Mouse (Mus musculus) ES-E14 (cell line): ENCODE measurements around the gene Ccdc30. TPM values are rescaled to one million over a fixed set of nuclear protein-coding genes. Genes with fewer than 3 reads are reported as not detected.

Experiments
- DNase-seq: peaks from one replicate; pipeline ENCODE4 v3.0.0-alpha.2; 2013; ENCODE audit warnings: low read depth, low spot score
- H3K27ac ChIP-seq: 2 replicates; pipeline ENCODE4 v1.5.1; 2012; ENCODE audit warnings: low read depth, mild to moderate bottlenecking, low read length, moderate library complexity, mixed read lengths; ENCODE audit not compliant: poor library complexity, insufficient read depth, severe bottlenecking
- H3K36me3 ChIP-seq: 2 replicates; pipeline ENCODE4 v1.6.1; 2012; ENCODE audit warnings: mild to moderate bottlenecking, low read length, moderate library complexity, mixed read lengths; ENCODE audit not compliant: control insufficient read depth, poor library complexity, insufficient read depth, severe bottlenecking
- H3K4me1 ChIP-seq, 2 experiments: fragments of 150-350 bp in 1 of 2; sonication (generic) in 1 of 2; 2 replicates each; pipeline ENCODE4 v1.6.1; 2012; ENCODE audit warnings: low read length in 2 of 2, mild to moderate bottlenecking in 1 of 2, mixed read lengths in 1 of 2; ENCODE audit not compliant: control insufficient read depth in 2 of 2, insufficient read depth in 2 of 2, poor library complexity in 1 of 2
- H3K4me3 ChIP-seq, 2 experiments: fragments of 150-350 bp in 1 of 2; sonication (generic) in 1 of 2; 2 replicates each; pipeline ENCODE4 v1.5.1; 2012; ENCODE audit warnings: low read length in 2 of 2, low read depth in 1 of 2, mild to moderate bottlenecking in 1 of 2, mixed read lengths in 1 of 2; ENCODE audit not compliant: insufficient read depth in 1 of 2, poor library complexity in 1 of 2, severe bottlenecking in 1 of 2
- H3K9ac ChIP-seq: 2 replicates; pipeline ENCODE4 v1.6.1; 2012; ENCODE audit warnings: low read depth, mild to moderate bottlenecking, low read length, mixed read lengths; ENCODE audit not compliant: poor library complexity, insufficient read depth, severe bottlenecking
- H3K9me3 ChIP-seq: fragments of 150-350 bp; sonication (generic); 2 replicates; pipeline ENCODE4 v1.6.1; 2012; ENCODE audit warnings: low read depth, mild to moderate bottlenecking, low read length; ENCODE audit not compliant: control insufficient read depth, insufficient read depth
- CHD2 ChIP-seq: IDR thresholded peaks from 2 replicates; pipeline ENCODE4 v1.6.1; 2014; ENCODE audit warnings: mild to moderate bottlenecking, low read depth, low read length, inconsistent platforms
- HCFC1 ChIP-seq: IDR thresholded peaks from 2 replicates; pipeline ENCODE4 v1.6.1; 2012; ENCODE audit warnings: low read length, inconsistent platforms, borderline replicate concordance; ENCODE audit not compliant: insufficient read depth
- MAFK ChIP-seq: IDR thresholded peaks from 2 replicates; pipeline ENCODE4 v1.6.1; 2014; ENCODE audit warnings: mild to moderate bottlenecking, low read depth, low read length, inconsistent platforms; ENCODE audit not compliant: insufficient read depth
- ZC3H11A ChIP-seq: IDR thresholded peaks from 2 replicates; pipeline ENCODE4 v1.6.1; 2012; ENCODE audit warnings: low read depth, mild to moderate bottlenecking, inconsistent platforms, low read length, borderline replicate concordance
- ZNF384 ChIP-seq: IDR thresholded peaks from 2 replicates; pipeline ENCODE4 v1.6.1; 2012; ENCODE audit warnings: low read depth, low read length, inconsistent platforms
- in situ Hi-C, 2 experiments: fragments of 600-800 bp; cut with MboI; formaldehyde crosslinking; loops; one replicate each; pipeline ENCODE4 v1.15.1; 2025; ENCODE audit warnings: low sequenced_read_pairs in 2 of 2, inconsistent platforms in 1 of 2; ENCODE audit not compliant: unreplicated experiment in 2 of 2
- total RNA-seq: library from RNA; depleted of rRNA; stranded (reverse); fragments of 300-350 nt; gene quantifications from 2 replicates; pipeline ENCODE4 v1.2.3, GENCODE M21; 2012

The Ccdc30 gene
- total RNA-seq, 1 experiment = 2.7 TPM

GRCm38 (mm10) chr4:119412791-119413190 lies 2.5 kb downstream of the Ccdc30 start:
- Histone ChIP-seq H3K4me1 (peaks cover 2 to 11% of the 10 kb centered on the region in 2 experiments; a peak in 2 of 4 replicates), H3K4me3 (no peak overlapping the region), H3K9ac (no peak overlapping the region), H3K36me3 (no peaks in the 10 kb centered on the region), H3K27ac (no peak overlapping the region), H3K9me3 (no peaks in the 10 kb centered on the region)
- in situ Hi-C loops = no loop called here
- no peak for TF ChIP-seq MAFK
- no peak for TF ChIP-seq ZC3H11A
- TF ChIP-seq ZNF384 = no peak
- no peak for TF ChIP-seq HCFC1
- TF ChIP-seq CHD2 = no peak
- DNase-seq = no peak

DNA sequence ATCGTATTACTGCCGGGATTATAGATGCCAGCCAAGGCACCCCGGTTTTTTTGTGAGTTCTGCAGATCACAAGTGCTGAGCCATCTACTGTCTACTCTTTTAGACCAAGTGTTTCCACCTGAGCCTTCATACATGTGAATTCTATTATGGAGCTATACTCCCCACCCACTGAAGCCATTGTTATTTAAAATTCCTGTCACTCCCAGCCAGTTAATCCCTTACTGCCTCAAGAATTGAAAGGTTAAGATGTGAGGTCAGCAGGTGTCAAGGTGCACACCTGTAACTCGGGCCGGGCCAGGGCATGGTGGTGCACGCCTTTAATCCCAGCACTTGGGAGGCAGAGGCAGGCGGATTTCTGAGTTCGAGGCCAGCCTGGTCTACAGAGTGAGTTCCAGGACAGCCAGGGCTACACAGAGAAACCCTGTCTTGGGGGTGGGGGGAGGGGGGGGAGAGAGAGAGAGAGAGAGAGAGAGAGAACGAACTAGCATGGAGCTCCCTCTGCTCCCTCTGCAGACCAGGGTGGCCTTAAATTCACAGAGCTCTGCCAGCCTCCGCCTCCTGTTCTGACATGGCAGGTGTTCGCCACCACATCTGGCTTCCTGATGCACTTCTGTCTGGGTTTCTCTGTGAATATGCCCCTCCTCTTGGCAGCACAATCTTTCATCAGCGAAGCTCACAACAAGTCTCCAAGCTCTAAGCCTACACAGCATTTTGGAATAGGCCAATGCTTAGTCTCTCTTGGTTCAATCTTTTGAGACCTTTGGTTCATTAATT lies 3.3 kb downstream of the Ccdc30 start:
- Histone ChIP-seq H3K9ac (no peak overlapping the region), H3K9me3 (no peaks in the 10 kb centered on the region), H3K36me3 (no peaks in the 10 kb centered on the region), H3K27ac (no peak overlapping the region; the same call in 1 of the 2 replicates), H3K4me3 (no peak overlapping the region), H3K4me1 (peaks cover 2 to 11% of the 10 kb centered on the region in 2 experiments; a peak in 2 of 4 replicates)
- in situ Hi-C loops = no loop called here
- peak; percentile 45 for DNase-seq
- TF ChIP-seq ZNF384 (no peak), CHD2 (no peak), ZC3H11A (no peak), MAFK (no peak), HCFC1 (no peak)

GRCm38 (mm10) chr4:119403431-119403830 lies 11.9 kb downstream of the Ccdc30 start:
- peak; percentile 50; the same call in 1 of the 2 replicates for TF ChIP-seq CHD2
- peak; percentile 46; the same call in 1 of the 2 replicates for TF ChIP-seq MAFK
- TF ChIP-seq ZNF384 = no peak
- no peak for TF ChIP-seq ZC3H11A
- TF ChIP-seq HCFC1 = no peak
- in situ Hi-C loops = no loop called here
- H3K36me3 ChIP-seq = no peaks in the 10 kb centered on the region
- DNase-seq = peak; percentile 37
- no peaks in the 10 kb centered on the region for H3K9me3 ChIP-seq
- 0 out of 4 replicates have a peak, but pooled peaks cover 0 to 2% of the 10 kb centered on the region in 2 experiments for H3K4me1 ChIP-seq
- peak overlapping the region; percentile 5; the same call in 1 of the 2 replicates for H3K27ac ChIP-seq
- no peak overlapping the region for H3K4me3 ChIP-seq
- no peak overlapping the region for H3K9ac ChIP-seq

DNA sequence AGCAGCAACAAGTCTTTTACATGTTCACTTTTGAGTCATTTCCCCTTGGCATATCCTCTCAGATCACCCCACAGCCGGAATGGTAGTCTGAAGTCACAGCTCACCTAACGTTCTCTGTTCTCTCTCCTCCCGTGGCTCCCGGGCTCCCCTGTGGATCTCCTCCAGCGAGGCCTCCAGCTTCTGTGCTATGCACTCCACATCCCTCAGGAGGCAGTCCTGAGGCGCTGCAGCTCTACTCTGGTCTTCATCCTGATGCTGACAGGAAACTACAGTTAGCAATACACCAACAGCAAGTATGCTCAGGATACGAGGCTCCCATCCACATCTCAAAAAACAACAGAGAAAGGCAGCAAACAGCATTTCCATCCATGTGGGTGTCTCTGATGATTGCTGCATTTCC lies 14.4 kb downstream of the Ccdc30 start:
- Histone ChIP-seq H3K9me3 (no peaks in the 10 kb centered on the region), H3K9ac (no peak overlapping the region), H3K4me1 (0 out of 4 replicates have a peak, but pooled peaks cover 0 to 2% of the 10 kb centered on the region in 2 experiments), H3K36me3 (no peaks in the 10 kb centered on the region), H3K4me3 (no peak overlapping the region), H3K27ac (no peak overlapping the region)
- in situ Hi-C loops = no loop called here
- peak; percentile 21 for DNase-seq
- TF ChIP-seq MAFK (no peak), ZNF384 (no peak), ZC3H11A (no peak), CHD2 (no peak), HCFC1 (no peak)
